Mouse (Mus musculus) cortical plate, adult 2 months (tissue): ENCODE data around the gene Alpk1. TPM values are rescaled to one million over a fixed set of nuclear protein-coding genes. Genes with fewer than 3 reads are reported as not detected.

Experiments used
- H3K27ac ChIP-seq: fragments of 200-500 bp; 2 replicates; pipeline ENCODE4 v1.5.1; 2012; ENCODE audit warnings: low read length, control low read depth, inconsistent platforms; ENCODE audit not compliant: insufficient read depth
- H3K4me1 ChIP-seq: fragments of 200-500 bp; 2 replicates; pipeline ENCODE4 v1.6.1; 2011; ENCODE audit warnings: low read length; ENCODE audit not compliant: control insufficient read depth, insufficient read depth
- H3K4me3 ChIP-seq: fragments of 200-500 bp; 2 replicates; pipeline ENCODE4 v1.5.1; 2011; ENCODE audit warnings: mild to moderate bottlenecking, low read length, control low read depth; ENCODE audit not compliant: insufficient read depth
- CTCF ChIP-seq: fragments of 200-500 bp; IDR thresholded peaks from 2 replicates; pipeline ENCODE4 v1.5.1; 2011; ENCODE audit warnings: mild to moderate bottlenecking, control low read depth, low read length; ENCODE audit not compliant: insufficient read depth; ENCODE audit errors: extremely low read depth
- POLR2A ChIP-seq: fragments of 200-500 bp; IDR thresholded peaks from 2 replicates; pipeline ENCODE4 v1.6.1; 2011; ENCODE audit warnings: mild to moderate bottlenecking, low read length, control low read depth; ENCODE audit not compliant: insufficient read depth; ENCODE audit errors: extremely low read depth
- polyA plus RNA-seq: library from polyadenylated mRNA; depleted of rRNA; stranded (reverse); fragments of >200 nt; gene quantifications from 2 replicates; pipeline ENCODE4 v1.2.3, GENCODE M21; 2012

Gene Alpk1
- polyA plus RNA-seq, 1 experiment = 4.3 TPM

DNA sequence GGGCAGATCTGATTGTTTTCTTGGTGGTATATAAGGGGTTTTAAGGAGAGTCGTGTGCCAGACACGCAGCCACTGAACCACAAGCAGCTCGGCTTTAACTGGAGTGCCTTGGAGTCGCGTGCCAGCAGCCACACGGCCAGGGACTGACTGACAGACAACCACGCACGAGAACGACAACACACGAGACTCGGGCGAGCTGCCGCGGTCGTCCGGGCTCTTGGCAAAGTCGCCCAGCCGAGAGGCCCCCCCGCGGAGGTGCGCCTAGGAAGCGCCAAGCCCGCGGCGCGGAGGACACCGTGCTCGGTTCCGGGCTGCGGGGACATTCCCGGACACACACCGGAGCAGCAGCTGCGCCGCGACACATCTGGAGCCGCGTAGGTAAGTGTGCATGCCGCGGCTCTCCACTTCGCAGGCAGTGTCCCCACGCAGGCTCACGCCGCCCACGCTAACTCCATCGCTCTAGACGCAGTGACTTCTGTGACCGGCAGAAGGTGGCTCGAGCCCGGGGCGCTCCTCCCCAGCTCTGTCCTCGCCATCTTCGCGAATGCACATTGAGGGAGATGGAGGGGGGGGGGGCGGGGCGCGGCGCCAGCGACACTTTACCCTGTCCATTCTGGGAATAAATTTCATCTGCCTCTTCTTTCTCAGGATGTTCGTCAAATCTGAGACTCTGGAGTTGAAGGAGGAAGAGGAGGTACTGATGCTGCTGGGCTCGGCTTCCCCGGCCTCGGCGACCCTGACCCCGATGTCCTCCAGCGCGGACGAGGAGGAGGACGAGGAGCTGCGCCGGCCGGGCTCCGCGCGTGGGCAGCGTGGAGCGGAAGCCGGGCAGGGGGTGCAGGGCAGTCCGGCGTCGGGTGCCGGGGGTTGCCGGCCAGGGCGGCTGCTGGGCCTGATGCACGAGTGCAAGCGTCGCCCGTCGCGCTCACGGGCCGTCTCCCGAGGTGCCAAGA, 147.0 kb downstream of the Alpk1 start, which contains the start of gene Neurog2:
Gene Neurog2, plus strand, starts transcription at position 56 of the 953 bp plus-strand sequence.
- no peak within 1 kb of the TSS for H3K27ac ChIP-seq

DNA sequence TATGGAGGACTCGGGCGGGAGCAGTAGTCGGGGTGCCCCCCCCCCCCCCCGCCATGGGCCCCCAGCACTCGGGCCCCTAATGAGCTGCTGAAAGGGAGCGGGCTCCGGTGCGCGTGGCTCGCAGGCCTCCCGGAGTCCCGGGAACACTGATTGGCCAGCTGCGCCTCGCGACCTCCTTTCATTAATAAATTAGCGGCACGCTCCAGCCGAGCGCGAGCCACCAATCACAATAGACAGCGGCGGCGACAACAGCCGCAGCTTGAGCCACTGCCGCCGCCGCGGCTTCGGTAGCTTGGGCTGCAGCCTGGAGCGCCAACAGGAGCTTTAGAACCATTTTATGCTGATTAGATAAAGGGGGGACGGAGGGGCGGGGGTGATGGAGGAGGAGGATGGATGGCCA, 147.8 kb downstream of the Alpk1 start:
- H3K4me1 ChIP-seq = no peaks in the 10 kb centered on the region
- H3K27ac ChIP-seq = no peak overlapping the region
- H3K4me3 ChIP-seq = peak overlapping the region; percentile 34; the same call in 1 of the 2 replicates
- no peak for TF ChIP-seq POLR2A

More for the DNA sequence above, 147.0 kb downstream of the Alpk1 start, which contains the start of gene Neurog2:
- H3K4me3 ChIP-seq = peak within 1 kb of the TSS; percentile 34
- H3K4me1 ChIP-seq = no peaks in the 10 kb centered on the region
- no peak for TF ChIP-seq CTCF
- TF ChIP-seq POLR2A = no peak

DNA sequence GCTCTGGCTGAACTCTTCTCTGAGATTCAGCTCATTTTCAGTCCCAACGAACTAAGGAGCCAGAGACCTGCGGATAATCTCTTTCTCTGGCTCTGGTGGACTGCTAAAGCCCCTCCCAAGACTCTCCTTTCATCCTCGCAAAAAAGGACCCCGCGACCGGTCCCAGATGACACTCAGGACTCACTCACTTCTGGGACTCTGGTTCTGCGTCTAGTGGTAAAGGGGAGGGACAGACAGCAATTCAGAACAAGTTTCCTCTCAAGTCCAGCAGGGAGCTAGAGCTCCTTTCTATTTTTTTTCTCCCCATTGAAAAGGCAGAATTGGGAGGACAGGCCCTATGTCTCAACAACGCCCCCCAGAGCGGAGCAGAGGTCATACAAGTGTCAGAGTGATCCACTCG, 148.7 kb downstream of the Alpk1 start:
- Histone ChIP-seq H3K4me1 (no peaks in the 10 kb centered on the region), H3K4me3 (no peak overlapping the region), H3K27ac (no peak overlapping the region)
- TF ChIP-seq POLR2A (no peak), CTCF (no peak)

DNA sequence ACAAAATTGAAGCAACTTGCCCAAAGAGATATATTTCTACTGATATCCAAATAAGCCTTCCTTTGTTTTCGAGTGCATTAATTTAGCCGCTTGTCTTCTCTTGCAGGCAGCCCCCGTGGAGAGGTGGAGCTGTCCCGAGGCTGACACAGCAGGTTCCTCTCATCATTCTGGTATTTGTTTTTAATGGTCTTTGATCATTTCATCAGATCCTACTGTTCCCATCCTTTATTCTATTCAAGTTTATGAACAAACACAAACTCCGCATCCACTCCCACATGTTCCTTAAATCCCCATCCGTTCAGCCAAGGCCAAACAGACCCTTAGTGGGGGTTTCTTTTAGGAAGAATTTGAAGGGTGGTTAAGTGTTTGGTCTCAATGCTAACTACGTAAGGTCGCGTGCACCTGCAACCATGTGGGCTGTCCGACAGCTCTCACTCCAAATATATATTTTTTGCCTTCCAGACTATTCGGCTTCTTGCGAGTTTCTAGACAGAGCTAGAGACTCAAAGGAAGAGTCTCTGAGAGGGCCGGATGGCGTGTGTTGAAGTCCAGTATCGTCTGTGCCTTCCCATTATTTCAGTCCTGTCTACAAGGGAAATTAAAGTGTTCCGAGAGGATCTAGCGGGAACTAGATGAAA, 149.5 kb downstream of the Alpk1 start:
- Histone ChIP-seq H3K4me3 (no peak overlapping the region), H3K4me1 (no peaks in the 10 kb centered on the region), H3K27ac (no peak overlapping the region)
- TF ChIP-seq CTCF (no peak), POLR2A (no peak)

DNA sequence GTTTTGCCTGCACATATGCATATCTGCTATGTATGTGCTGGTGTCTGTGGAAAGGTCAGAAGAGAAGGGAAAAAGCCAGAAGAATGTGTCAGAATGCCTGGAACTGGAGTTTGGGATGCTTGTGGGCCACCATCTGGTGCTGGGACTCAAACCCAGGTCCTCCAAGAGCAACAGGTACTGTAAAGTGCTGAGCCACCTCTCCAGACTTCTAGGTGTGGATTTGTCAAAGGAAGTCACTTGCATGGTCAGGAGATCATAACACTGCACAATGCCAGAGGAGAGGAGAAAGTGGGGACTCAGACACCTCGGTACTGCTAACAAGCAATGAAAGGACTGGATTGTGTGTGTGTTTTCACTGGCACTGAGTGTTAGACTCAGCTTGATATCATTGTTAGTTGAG, 150.1 kb downstream of the Alpk1 start:
- Histone ChIP-seq H3K27ac (no peak overlapping the region), H3K4me1 (no peaks in the 10 kb centered on the region), H3K4me3 (no peak overlapping the region)
- no peak for TF ChIP-seq POLR2A
- no peak for TF ChIP-seq CTCF

DNA sequence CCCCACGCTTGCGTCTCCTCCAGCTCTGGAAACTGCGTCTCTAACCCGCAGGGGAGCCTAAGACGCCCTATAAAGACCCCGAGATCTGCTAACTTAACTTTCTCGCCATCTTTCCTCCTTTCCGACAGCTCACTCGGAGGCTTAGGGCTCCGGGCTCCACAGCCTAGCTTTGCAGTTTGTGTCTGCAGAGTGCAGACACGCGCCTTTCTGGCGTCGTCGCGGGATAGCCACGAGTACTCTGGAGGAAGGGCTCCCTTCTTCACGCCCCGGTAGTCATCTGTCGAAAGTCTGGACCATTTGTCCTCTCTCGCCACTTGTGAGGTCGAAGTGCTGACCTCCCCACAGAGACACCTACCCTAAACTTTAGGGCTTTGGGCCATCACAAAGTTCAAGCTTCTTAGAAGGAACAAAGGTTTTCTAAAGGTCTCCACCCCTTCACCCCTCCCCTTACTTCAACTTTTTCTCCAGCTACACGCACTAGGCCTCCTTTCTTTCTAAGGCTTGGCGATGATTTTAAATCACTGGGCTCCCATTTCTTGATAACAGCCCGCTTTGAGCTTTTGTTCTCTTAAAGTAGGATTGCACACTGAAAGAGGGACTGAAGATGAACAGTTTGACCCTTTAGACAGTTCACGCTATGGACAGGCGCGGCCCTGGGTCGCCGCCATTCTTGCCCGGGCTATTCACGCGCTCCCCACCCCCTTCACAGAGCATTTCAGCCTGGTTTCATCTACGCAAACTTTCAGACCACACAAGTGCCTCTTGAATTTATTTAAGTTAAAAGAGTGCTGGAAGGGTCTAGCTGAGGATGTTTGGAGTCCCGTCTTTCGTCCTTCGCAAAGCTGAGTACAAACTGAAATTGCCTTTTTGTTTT, 151.8 kb downstream of the Alpk1 start:
- H3K27ac ChIP-seq = no peak overlapping the region
- H3K4me1 ChIP-seq = no peaks in the 10 kb centered on the region
- H3K4me3 ChIP-seq = no peak overlapping the region
- no peak for TF ChIP-seq POLR2A

DNA sequence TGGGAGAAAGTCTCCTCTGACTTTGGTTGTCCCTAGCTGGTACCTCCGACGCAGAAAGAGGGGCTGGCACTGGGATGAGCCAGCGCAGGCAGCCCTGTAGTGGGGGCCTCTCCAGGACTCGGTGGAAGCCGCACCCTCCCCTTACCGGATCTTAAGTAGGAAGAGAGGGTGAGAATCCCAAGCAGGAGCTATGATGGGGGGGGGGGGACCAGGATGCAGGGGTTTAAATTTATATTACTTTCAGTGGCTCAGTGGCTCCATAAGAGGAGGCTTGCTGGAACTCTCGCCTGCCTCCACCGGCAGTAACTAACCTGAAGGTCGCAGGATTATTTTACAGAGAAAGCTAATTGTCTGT, 152.4 kb downstream of the Alpk1 start:
- Histone ChIP-seq H3K4me1 (no peaks in the 10 kb centered on the region), H3K27ac (no peak overlapping the region), H3K4me3 (no peak overlapping the region)
- TF ChIP-seq POLR2A (no peak), CTCF (no peak)

DNA sequence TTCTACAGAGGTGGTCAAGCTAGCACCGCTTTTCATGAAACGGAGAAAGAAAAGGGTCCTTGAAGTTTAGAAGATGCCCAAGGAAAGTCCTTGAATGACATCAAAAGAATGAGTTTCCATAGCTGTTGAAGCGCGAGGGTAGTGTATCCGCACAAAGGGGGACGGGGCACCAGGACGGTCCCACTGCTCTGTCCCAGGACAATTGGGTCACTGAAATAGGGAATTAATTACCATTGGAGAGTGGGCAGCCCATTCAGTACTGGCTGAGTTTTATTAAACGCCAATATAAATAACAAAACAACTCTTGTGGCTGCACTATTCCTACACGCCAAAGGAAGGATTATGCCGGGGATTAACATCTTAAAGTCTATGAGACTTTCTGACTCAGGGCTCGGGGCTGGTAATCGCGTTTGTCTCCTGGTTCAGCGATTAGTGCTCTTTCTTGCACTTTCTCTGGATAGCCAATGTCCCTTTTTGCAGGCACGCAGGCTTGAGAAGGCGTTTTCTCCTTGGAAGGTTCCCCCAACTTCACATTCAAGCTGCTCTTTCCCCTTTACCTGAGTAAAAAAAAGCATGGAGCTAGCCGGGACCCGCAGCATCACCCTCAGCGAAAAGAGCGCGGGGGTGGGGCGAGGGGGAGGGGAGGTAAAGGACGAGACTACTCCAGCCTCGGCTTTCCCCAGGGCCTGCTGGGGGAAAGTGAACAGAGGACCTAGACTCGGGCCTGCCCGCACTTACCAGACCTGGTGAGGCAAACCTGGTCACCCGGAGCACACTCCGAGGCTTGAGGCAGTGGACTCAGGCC, 153.0 kb downstream of the Alpk1 start:
- TF ChIP-seq CTCF (no peak), POLR2A (no peak)
- no peak overlapping the region for H3K27ac ChIP-seq
- no peaks in the 10 kb centered on the region for H3K4me1 ChIP-seq
- no peak overlapping the region for H3K4me3 ChIP-seq

DNA sequence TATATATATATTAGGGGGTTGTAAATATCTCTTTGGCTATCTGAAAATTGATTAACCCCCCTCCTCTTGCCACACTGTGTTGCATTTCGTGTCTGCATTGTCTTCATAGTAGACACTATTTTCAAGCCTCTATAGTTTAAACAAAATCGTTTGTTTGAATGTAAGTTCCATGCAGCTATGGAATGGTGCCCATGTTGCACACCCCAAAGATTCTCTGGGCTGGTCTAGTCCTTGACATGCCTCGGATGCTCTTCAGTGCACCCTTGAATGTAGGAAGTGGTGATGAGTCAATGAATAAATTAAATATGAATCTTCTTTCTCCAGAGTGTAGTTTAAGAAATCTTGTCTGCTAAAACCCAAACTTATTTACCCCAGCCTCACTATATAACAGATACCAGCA, 153.8 kb downstream of the Alpk1 start:
- Histone ChIP-seq H3K27ac (no peak overlapping the region), H3K4me1 (no peaks in the 10 kb centered on the region), H3K4me3 (no peak overlapping the region)
- TF ChIP-seq POLR2A (no peak), CTCF (no peak)
